Mouse (Mus musculus) olfactory bulb, adult 2 months (tissue): ENCODE data around the gene Znhit1.

Source experiments
- CTCF ChIP-seq: fragments of 200-500 bp; IDR thresholded peaks from 2 replicates; pipeline ENCODE4 v1.5.1; 2012; ENCODE audit warnings: low read depth, mild to moderate bottlenecking, low read length, moderate library complexity; ENCODE audit not compliant: insufficient read depth
- POLR2A ChIP-seq: fragments of 200-500 bp; IDR thresholded peaks from 2 replicates; pipeline ENCODE4 v1.6.1; 2012; ENCODE audit warnings: mild to moderate bottlenecking, low read depth, low read length, moderate library complexity; ENCODE audit not compliant: insufficient read depth

DNA sequence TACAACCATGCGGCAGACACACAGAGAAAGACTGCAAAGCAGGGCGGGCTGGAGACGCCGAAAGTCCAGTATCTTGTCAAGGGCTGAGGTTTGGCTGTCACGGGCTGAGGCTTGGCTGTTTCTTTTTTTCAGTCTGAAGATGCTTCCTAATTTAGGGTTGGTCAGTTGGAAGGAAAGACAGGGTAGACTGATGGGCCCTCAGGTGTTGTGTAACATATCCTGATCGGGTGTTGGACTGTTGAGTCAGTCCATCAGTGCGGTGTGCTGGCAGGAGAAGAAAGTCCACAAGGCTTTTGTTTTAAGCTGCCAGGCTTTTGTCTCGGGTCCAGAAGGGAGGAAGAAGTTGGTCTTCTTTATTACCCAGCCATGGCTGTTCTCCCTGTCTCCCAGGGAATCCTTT lies 14.2 kb downstream of the Znhit1 start:
- TF ChIP-seq POLR2A (no peak), CTCF (no peak)
